Mouse (Mus musculus) cerebellum, adult 11 months (tissue): ENCODE measurements at regions not wholly inside any gene's neighbourhood (a gene's known extent, or its start where the extent isn't known, plus 50 kb on each side); places are given as distances from the start of the nearest gene placed in this dataset.

Experiments used
- DNase-seq: peaks from one replicate; pipeline ENCODE4 v3.0.0; 2022

DNA sequence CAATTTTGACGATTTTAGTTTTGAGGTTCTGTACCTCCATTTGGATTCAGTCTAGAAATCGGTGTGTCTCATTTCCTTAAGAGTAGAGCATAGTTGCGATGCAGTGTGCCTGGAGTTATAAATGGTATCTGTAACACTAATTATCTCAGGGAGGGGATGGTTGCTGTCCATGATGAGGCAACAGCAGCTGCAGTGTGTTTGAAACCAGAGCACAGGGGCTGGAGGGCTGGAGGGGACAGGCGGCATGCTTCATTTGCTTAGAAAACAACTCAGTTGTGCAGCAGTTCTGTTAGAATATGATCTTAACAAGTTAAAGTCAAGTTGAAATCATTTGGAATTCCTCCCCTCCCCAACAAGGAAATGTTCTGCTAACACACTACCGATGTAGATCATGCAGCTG, 69.3 kb upstream of the Lrig3 start:
- DNase-seq, result no peak

GRCm38 (mm10) chr10:125899504-125899903, 66.5 kb upstream of the Lrig3 start:
- no peak for DNase-seq

DNA sequence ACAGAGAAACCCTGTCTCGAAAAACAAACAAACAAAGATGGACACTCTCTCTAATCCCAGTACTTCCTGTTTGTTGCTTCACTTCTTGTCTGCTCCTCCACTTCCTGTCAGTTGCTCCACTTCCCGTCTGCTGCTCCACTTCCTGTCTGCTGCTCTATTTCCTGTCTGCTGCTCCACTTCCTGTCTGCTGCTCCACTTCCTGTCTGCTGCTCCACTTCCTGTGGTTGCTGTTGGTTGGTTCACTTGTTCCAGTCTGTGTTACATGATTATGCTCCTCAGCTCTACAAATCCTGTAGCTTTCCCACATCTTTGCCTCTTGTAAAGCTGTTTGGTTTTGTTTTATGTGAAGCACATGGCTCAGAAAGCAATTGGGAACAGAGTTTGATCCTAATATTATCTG, 65.4 kb upstream of the Lrig3 start:
- DNase-seq, result no peak

DNA sequence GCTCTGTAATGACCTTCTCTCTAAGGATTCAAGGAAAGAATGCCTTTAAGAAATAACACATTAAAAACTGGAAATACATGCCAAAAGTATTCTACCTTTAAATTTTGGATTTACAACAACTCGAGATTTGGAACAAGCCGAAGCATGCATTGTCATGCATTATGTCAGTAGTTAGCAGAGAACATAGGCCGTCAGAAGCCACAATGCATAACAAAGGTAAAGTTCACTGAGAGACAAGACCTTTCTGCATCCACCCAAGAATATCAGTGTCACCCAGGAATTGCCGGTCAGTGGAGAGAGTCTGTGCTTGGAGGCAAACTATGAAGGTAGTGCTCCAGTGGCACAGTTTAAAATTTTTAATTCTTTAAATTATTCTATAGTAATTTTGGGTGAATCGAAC, 63.3 kb upstream of the Lrig3 start:
- DNase-seq, result no peak

DNA sequence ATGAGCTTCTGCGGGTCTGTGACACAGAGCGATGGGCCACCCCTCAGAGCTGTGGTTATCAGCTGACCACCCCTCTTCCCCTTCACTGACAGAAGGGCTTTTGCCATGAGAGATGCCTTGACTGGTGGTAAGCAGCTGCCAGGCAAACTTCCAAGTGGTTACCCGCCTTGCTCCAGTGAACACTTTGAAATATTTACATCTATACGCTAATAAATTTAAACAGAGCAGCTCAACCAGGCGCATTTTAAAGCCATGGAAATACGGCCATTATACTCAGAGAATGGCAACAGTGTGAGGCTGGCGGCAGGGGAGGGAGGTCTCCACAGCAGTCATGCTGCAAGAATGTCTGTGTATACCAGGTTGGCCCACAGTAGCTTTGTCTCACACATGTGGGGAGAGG, 53.8 kb upstream of the Lrig3 start:
- no peak for DNase-seq
